Mouse (Mus musculus): ENCODE results near the gene Evc2. TPM values are rescaled to one million over a fixed set of nuclear protein-coding genes. Genes with fewer than 3 reads are reported as not detected.

The Evc2 gene
- polyA plus RNA-seq, 1 experiment from 2014 or later, result 13.0 TPM

DNA sequence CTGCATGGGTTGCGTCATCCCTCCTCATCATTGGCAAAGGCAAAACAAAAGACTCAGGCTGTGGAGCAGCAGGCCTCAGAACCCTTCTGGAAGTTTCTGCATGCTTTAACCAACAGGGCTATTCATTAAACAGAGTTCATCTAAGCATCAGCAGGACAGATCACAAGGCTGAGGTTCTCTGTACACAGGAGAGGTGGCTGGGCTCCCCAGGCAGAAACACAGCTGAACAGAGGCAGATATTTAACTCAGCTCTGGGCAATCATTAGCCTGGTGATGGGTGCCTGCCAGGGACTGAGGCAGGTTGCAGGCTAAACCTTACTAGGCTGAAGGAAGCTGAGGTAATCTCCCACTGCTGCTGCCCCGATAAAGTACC lies 7.2 kb upstream of the Evc2 start:
- Histone ChIP-seq H3K27me3 (no peaks in the 10 kb centered on the region), H3K36me3 (peaks cover 25% of the 10 kb centered on the region), H3K4me3 (no peak overlapping the region), H3K4me2 (replicated peaks) (no peak overlapping the region), H3K9ac (replicated peaks) (no peak overlapping the region), H3K4me1 (peaks cover 14% of the 10 kb centered on the region), H3K9me3 (no peaks in the 10 kb centered on the region), H3K27ac (replicated peaks) (no peak overlapping the region)
- 88% methylated on average over 2 of the region's 2 CpGs for whole genome bisulfite sequencing
- no peak for ATAC-seq (ENCODE audit: low FRiP score, low read depth)

DNA sequence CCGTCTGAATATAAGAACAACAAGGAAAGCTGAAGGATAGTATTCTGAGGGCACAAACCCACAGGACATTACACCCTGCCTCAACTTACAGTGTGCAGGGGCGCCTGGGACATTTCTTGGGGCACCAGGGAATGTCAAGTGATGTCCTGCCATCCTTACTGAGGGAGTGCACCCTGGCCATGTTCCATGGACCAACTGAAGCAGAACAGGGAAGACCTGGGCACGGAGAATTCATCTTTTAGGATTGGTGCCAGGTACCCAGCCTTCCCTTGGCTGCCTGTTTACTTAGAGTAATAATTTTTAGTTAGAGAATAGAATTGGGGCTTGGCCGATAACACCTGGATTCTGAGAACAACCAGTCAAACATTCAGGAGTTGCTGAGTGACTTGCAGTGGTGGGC lies 6.2 kb upstream of the Evc2 start:
- peaks cover 16% of the 10 kb centered on the region for H3K4me1 ChIP-seq
- 79% methylated on average over 4 of the region's 4 CpGs for WGBS
- no peak for ATAC-seq (ENCODE audit: low FRiP score, low read depth)
- H3K36me3 ChIP-seq, result peaks cover 16% of the 10 kb centered on the region
- no peak overlapping the region for H3K9ac ChIP-seq (replicated peaks)
- H3K27me3 ChIP-seq, result no peaks in the 10 kb centered on the region; the same call in 1 of the 2 replicates
- H3K4me2 ChIP-seq (replicated peaks), result no peak overlapping the region
- no peak overlapping the region for H3K4me3 ChIP-seq
- H3K9me3 ChIP-seq, result no peaks in the 10 kb centered on the region
- no peak overlapping the region for H3K27ac ChIP-seq (replicated peaks)

DNA sequence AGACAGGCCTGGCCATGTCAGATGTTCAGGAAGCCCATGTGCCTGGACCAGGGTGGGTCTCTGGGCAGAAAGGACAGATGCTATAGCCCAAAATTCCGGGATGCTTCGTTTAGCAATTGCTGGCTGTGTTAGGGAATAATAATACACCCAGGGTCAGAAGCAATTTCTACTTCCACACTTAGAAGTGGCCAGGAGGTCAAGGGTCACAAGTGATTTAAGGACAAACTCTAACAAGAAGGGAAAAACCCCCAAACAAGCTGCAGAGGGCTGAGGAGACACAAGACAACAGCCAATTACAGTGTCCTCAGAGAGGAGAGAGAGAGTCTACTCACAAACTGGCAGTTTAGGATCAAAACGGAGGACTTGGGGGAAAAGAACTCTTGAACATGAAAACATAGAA lies 3.2 kb upstream of the Evc2 start:
- Histone ChIP-seq H3K9ac (replicated peaks) (no peak overlapping the region), H3K4me1 (peaks cover 44% of the 10 kb centered on the region), H3K27ac (replicated peaks) (no peak overlapping the region), H3K4me3 (no peak overlapping the region), H3K9me3 (no peaks in the 10 kb centered on the region), H3K36me3 (0 out of 2 replicates have a peak, but pooled peaks cover 4% of the 10 kb centered on the region), H3K27me3 (peaks cover 10% of the 10 kb centered on the region; the same call in 1 of the 2 replicates), H3K4me2 (replicated peaks) (no peak overlapping the region)
- WGBS, result 80% methylated on average over 3 of the region's 3 CpGs
- no peak for ATAC-seq (ENCODE audit: low FRiP score, low read depth)

DNA sequence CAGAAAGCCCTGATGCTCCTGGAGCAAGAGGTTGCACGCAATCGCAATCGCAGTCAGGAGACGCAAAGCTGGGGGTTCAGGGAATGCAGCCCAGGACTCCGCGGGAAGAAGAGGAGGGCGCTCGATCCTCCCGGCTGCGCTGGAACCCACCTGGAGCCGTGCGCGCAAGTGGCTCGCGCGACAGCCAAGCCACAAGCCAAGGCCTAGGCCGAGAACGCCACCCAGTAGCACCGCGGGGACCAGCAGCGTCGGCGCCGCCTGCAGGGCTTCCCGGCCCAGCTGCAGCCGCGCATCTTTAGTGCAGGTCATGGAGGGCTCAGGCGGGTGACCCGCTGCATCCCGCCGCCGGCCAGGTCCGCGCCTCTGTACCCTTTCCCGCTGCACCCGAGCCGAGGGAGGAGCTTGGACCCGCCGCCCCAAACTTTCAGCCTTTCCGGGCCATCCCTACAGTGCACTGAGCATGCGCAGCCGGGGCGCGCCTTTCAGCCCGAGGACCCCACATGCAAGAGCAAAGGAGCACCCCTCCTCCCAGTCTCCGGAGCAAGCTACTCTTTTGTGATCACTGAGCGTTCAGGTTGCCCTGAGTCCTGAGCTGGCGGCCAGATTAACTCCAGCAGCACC lies 1.7 kb upstream of the Evc2 start, which contains the start of gene Evc:
Gene Evc, minus strand, starts transcription at position 410 of the 621 bp plus-strand sequence.
- Histone ChIP-seq H3K27ac (replicated peaks) (no peak within 1 kb of the TSS), H3K4me3 (peak within 1 kb of the TSS; percentile 63), H3K4me1 (peaks cover 44% of the 10 kb centered on the region), H3K4me2 (replicated peaks) (peak within 1 kb of the TSS; percentile 97), H3K27me3 (peaks cover 10% of the 10 kb centered on the region; the same call in 1 of the 2 replicates), H3K36me3 (0 out of 2 replicates have a peak, but pooled peaks cover under 1% of the 10 kb centered on the region), H3K9me3 (no peaks in the 10 kb centered on the region), H3K9ac (replicated peaks) (peak within 1 kb of the TSS; percentile 66)
- WGBS, result under 1% methylated on average over 48 of the region's 48 CpGs
- ATAC-seq (ENCODE audit: low FRiP score, low read depth), result peak; percentile 77

DNA sequence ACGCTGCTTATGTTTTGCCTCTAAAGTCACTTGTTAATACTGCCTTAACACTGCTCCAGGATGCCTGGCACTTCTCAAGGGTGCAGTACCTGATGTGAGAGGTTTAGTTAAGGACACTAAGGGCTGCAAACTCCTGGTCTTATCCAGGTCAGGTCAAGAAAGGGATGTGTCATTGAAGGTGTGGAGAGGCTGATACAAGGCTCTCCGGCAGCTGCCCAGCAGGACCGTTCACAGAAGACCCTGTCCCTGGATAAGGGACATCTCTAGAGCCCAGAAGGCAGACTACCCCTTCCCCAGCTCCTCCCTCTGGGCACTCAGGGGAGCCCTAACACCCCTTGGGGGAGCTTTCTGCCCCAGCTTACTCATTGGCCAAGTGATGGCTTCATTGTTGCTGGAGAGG lies 603 bp upstream of the Evc2 start:
- 0 out of 2 replicates have a peak overlapping the region, but pooled peaks have one; percentile 52 for H3K27ac ChIP-seq (replicated peaks)
- peaks cover 44% of the 10 kb centered on the region for H3K4me1 ChIP-seq
- H3K9me3 ChIP-seq, result no peaks in the 10 kb centered on the region
- ATAC-seq (ENCODE audit: low FRiP score, low read depth), result no peak
- 57% methylated on average over 3 of the region's 3 CpGs for WGBS
- H3K4me3 ChIP-seq, result 0 out of 2 replicates have a peak overlapping the region, but pooled peaks have one; percentile 8
- no peaks in the 10 kb centered on the region for H3K36me3 ChIP-seq
- H3K9ac ChIP-seq (replicated peaks), result peak overlapping the region; percentile 61
- peak overlapping the region; percentile 97 for H3K4me2 ChIP-seq (replicated peaks)
- H3K27me3 ChIP-seq, result peaks cover 10% of the 10 kb centered on the region; the same call in 1 of the 2 replicates

DNA sequence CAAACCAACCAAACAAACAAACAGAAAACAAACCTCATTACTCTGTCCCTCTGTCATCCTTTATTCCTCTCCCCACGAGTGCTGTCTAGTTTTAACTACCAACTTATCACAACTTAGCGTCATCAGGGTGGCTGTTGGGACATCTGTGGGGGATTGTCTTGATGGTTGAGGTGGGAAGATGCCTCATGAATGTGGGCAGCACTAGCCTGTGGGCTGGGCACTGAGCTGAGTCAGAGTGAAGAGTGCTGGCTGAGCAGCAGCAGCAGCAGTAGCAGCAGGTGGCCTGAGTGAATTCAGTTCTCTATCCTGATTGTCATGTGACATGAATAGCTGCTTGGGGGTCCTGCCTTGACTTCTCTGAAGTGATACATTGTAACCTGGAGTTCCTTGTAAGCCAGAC lies 5.7 kb downstream of the Evc2 start:
- H3K4me1 ChIP-seq, result peaks cover 9% of the 10 kb centered on the region
- no peak overlapping the region for H3K9ac ChIP-seq (replicated peaks)
- H3K27ac ChIP-seq (replicated peaks), result no peak overlapping the region
- whole genome bisulfite sequencing, result 92% methylated on average over 2 of the region's 2 CpGs
- no peak overlapping the region for H3K4me3 ChIP-seq
- ATAC-seq (ENCODE audit: low FRiP score, low read depth), result no peak
- no peaks in the 10 kb centered on the region for H3K9me3 ChIP-seq
- 0 out of 2 replicates have a peak, but pooled peaks cover 5% of the 10 kb centered on the region for H3K36me3 ChIP-seq
- no peaks in the 10 kb centered on the region for H3K27me3 ChIP-seq
- no peak overlapping the region for H3K4me2 ChIP-seq (replicated peaks)

DNA sequence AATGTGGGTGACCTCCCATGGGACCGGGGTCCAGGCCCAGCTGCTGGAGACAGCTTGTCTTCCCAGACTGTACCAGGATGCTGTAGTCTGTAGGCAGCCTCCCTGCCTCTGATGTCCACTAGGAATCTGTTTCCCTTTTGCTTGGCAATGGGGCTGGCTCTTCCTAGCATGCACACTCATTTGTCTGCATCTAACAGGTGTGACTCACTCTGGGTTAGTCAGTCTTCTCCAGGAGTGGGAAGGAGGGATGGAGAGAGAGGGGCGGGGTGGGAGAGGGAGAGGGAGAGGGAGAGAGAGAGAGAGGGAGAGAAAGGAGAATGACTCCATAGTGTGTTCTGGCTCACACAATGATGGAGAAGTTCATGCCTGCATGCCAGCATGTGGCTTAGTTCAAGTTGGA lies 13.5 kb downstream of the Evc2 start:
- peaks cover 34% of the 10 kb centered on the region for H3K36me3 ChIP-seq
- ATAC-seq (ENCODE audit: low FRiP score, low read depth), result no peak
- no peak overlapping the region for H3K9ac ChIP-seq (replicated peaks)
- H3K4me3 ChIP-seq, result no peak overlapping the region
- no peak overlapping the region for H3K27ac ChIP-seq (replicated peaks)
- no peaks in the 10 kb centered on the region for H3K27me3 ChIP-seq
- WGBS, result 94% methylated on average over 2 of the region's 2 CpGs
- no peak overlapping the region for H3K4me2 ChIP-seq (replicated peaks)
- no peaks in the 10 kb centered on the region; the same call in 1 of the 2 replicates for H3K4me1 ChIP-seq
- H3K9me3 ChIP-seq, result no peaks in the 10 kb centered on the region

DNA sequence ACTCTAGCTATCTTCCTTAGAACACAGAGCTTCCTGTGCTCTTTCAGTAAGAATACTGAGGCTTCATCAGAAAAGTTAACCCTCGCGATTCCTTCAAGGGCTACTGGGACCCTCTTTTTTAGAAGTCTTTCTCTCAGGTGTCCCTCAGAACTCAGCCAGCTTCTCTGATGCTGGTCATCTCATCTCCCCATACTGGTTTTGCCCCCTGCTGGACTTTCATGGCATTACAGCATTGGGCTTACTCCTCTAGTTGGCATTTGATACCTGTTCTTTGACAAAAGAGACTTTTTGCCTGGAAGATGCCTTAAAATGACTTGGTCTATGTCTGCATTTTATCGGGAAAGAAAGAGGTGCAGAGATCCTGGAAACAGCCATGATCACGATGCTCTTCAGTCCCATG lies 16.1 kb downstream of the Evc2 start:
- Histone ChIP-seq H3K4me1 (no peaks in the 10 kb centered on the region; the same call in 1 of the 2 replicates), H3K36me3 (peaks cover 26% of the 10 kb centered on the region), H3K4me3 (no peak overlapping the region), H3K4me2 (replicated peaks) (no peak overlapping the region), H3K9me3 (no peaks in the 10 kb centered on the region), H3K27ac (replicated peaks) (no peak overlapping the region), H3K27me3 (no peaks in the 10 kb centered on the region), H3K9ac (replicated peaks) (no peak overlapping the region)
- 87% methylated on average over 4 of the region's 4 CpGs for WGBS
- no peak for ATAC-seq (ENCODE audit: low FRiP score, low read depth)

DNA sequence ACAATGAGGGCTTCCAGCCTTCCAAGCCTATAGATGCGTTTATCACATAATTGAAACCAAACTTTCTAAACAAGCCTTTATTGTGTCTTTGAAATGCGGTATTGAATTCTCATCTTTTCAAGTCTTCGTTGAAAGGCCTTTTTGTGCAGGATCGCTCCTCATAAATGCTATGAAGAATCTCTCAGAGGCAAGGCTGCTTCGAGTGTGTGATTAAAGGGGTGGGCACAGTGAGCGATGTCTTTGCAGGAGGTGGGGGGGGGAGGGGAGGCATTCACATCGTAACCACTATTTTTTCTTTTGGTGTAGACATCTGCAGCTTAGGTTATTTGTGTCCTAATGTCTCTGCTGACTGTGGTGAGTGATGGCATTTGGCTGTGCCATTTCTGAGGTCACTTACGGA lies 17.7 kb downstream of the Evc2 start:
- H3K27ac ChIP-seq (replicated peaks), result no peak overlapping the region
- no peak for ATAC-seq (ENCODE audit: low FRiP score, low read depth)
- no peak overlapping the region for H3K4me3 ChIP-seq
- WGBS, result 69% methylated on average over 8 of the region's 8 CpGs
- H3K4me2 ChIP-seq (replicated peaks), result no peak overlapping the region
- H3K9me3 ChIP-seq, result no peaks in the 10 kb centered on the region
- no peaks in the 10 kb centered on the region; the same call in 1 of the 2 replicates for H3K4me1 ChIP-seq
- no peak overlapping the region for H3K9ac ChIP-seq (replicated peaks)
- no peaks in the 10 kb centered on the region for H3K27me3 ChIP-seq
- peaks cover 18% of the 10 kb centered on the region for H3K36me3 ChIP-seq

DNA sequence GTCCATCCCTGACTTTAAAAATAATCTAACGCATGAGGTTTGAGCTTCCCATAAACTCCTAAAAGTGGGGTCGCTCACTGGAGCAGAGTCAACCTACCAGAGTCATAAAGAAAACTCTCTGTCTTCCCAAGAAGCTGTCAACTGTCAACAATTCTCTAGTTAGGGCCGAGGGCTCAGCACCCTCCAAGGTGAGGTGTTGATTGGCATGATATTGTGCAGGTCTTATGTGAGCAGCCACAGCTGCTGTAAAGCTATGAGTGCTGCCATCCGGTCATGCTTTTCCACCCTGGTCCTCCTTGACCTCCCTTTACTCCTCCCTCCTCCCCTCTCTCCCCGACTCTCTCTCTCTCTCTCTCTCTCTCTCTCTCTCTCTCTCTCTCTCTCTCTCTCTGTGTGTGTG lies 24.3 kb downstream of the Evc2 start:
- H3K4me3 ChIP-seq, result no peak overlapping the region
- 95% methylated on average over 4 of the region's 5 CpGs for WGBS
- no peaks in the 10 kb centered on the region for H3K9me3 ChIP-seq
- H3K36me3 ChIP-seq, result no peaks in the 10 kb centered on the region
- no peak overlapping the region for H3K27ac ChIP-seq (replicated peaks)
- ATAC-seq (ENCODE audit: low FRiP score, low read depth), result no peak
- peaks cover 3% of the 10 kb centered on the region; the same call in 1 of the 2 replicates for H3K4me1 ChIP-seq
- H3K27me3 ChIP-seq, result no peaks in the 10 kb centered on the region
- no peak overlapping the region for H3K4me2 ChIP-seq (replicated peaks)
- H3K9ac ChIP-seq (replicated peaks), result no peak overlapping the region

DNA sequence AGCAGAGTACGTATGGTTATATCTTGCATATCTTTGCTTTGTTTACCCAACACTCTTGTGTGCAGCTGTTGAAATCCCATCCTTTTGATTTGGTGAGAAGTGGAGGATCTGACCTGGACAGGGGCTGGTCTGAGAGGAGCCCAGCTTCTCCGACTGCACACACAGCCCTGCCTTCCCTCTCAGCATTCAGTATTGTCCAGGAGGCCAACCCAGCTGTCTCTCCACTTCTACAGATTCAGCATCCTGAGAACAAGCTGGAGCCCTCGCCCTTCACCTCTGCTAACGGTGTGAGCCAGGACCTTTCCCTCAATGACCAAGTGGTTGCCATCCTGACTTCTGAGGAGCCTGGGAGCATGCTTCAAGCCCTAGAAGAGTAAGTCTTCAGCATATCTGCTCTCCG lies 25.0 kb downstream of the Evc2 start:
- ATAC-seq (ENCODE audit: low FRiP score, low read depth), result no peak
- H3K9ac ChIP-seq (replicated peaks), result no peak overlapping the region
- 92% methylated on average over 5 of the region's 5 CpGs for WGBS

DNA sequence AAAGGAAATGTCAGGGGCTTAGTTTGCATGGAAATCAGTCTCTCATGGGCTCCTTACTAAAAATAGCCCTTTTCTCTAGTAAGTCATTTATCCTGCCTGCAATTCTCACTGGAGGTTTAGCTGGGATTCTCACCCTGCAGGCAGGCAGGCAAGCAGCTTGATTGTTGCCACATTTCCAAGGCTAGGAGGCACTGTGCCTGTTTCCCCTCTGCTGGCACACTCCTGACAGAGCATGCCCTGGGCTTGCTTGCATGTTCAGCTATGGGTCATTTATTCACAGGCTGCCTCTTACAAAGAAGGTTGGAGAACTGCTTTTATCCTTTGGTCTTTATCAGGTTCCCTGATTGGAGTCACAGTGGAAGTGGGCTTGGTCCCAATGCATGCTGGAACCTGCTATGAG lies 27.5 kb downstream of the Evc2 start:
- 0 out of 2 replicates have a peak, but pooled peaks cover under 1% of the 10 kb centered on the region for H3K36me3 ChIP-seq

More for the DNA sequence above, 25.0 kb downstream of the Evc2 start:
- H3K27me3 ChIP-seq, result no peaks in the 10 kb centered on the region
- no peaks in the 10 kb centered on the region for H3K36me3 ChIP-seq
- H3K4me3 ChIP-seq, result no peak overlapping the region
- no peak overlapping the region for H3K27ac ChIP-seq (replicated peaks)
- no peak overlapping the region for H3K4me2 ChIP-seq (replicated peaks)
- no peaks in the 10 kb centered on the region for H3K9me3 ChIP-seq
- peaks cover 3% of the 10 kb centered on the region; the same call in 1 of the 2 replicates for H3K4me1 ChIP-seq

More for the DNA sequence above, 27.5 kb downstream of the Evc2 start:
- Histone ChIP-seq H3K4me3 (no peak overlapping the region), H3K27ac (replicated peaks) (peak overlapping the region; percentile 1; the same call in 1 of the 2 replicates), H3K9ac (replicated peaks) (no peak overlapping the region), H3K4me1 (peaks cover 3% of the 10 kb centered on the region; the same call in 1 of the 2 replicates), H3K9me3 (no peaks in the 10 kb centered on the region), H3K27me3 (no peaks in the 10 kb centered on the region), H3K4me2 (replicated peaks) (no peak overlapping the region)
- ATAC-seq (ENCODE audit: low FRiP score, low read depth), result no peak

Data from midbrain, embryonic 12.5 days (tissue).